Mouse (Mus musculus) embryonic facial prominence, embryonic 14.5 days (tissue): ENCODE measurements around the gene Csk. TPM values are rescaled to one million over a fixed set of nuclear protein-coding genes. Genes with fewer than 3 reads are reported as not detected.

Experiments used
- ATAC-seq: fragments of 200-750 bp; cut with Nextera tagmentation; 2 replicates; pipeline ENCODE4 v1.8.0; 2017; ENCODE audit warnings: low read depth, moderate number of reproducible peaks, moderate TSS enrichment
- DNase-seq: peaks from one replicate; pipeline ENCODE4 v3.0.0-alpha.2; 2015; ENCODE audit warnings: low spot score
- H3K27ac ChIP-seq: fragments of 300-500 bp; sonication (generic); replicated peaks from 2 replicates; pipeline ENCODE4 v1.5.1; 2014; ENCODE audit warnings: low read depth, mild to moderate bottlenecking, low read length, moderate library complexity
- H3K27me3 ChIP-seq: fragments of 300-500 bp; sonication (generic); replicated peaks from 2 replicates; pipeline ENCODE4 v1.6.1; 2014; ENCODE audit warnings: low read length; ENCODE audit not compliant: control insufficient read depth, insufficient read depth
- H3K36me3 ChIP-seq: fragments of 300-500 bp; sonication (generic); 2 replicates; pipeline ENCODE4 v1.6.1; 2014; ENCODE audit warnings: low read length, mixed read lengths; ENCODE audit not compliant: control insufficient read depth, insufficient read depth
- H3K4me1 ChIP-seq: fragments of 300-500 bp; sonication (generic); 2 replicates; pipeline ENCODE4 v1.6.1; 2014; ENCODE audit warnings: antibody characterized with exemption, low read length; ENCODE audit not compliant: control insufficient read depth, insufficient read depth
- H3K4me2 ChIP-seq: fragments of 300-500 bp; sonication (generic); 2 replicates; pipeline ENCODE4 v1.6.1; 2014; ENCODE audit warnings: low read depth, mild to moderate bottlenecking, low read length, moderate library complexity, mixed read lengths
- H3K4me3 ChIP-seq: fragments of 300-500 bp; sonication (generic); 2 replicates; pipeline ENCODE4 v1.5.1; 2014; ENCODE audit warnings: low read depth, mild to moderate bottlenecking, low read length
- H3K9ac ChIP-seq: fragments of 300-500 bp; sonication (generic); 2 replicates; pipeline ENCODE4 v1.6.1; 2014; ENCODE audit warnings: low read depth, mild to moderate bottlenecking, low read length, moderate library complexity, mixed read lengths
- H3K9me3 ChIP-seq: fragments of 300-500 bp; sonication (generic); 2 replicates; pipeline ENCODE4 v1.6.1; 2016; ENCODE audit warnings: low read length; ENCODE audit not compliant: control insufficient read depth
- whole genome bisulfite sequencing: fragments of 180-500 bp; shearing (Covaris S2); extraction: QIAGEN DNeasy Blood & Tissue Kit; methylation state at CpG from one replicate; pipeline ENCODE4 v1.1.7; 2014; 5-methylcytosine and 5-hydroxymethylcytosine counted together
- polyA plus RNA-seq: library from polyadenylated mRNA; unstranded; fragments of >200 nt; fragmentation: Nextera tagmentation; extraction: Ambion mirVana; gene quantifications from 2 replicates; pipeline ENCODE4 v1.2.1, GENCODE M21; 2014

The Csk gene
- polyA plus RNA-seq, 1 experiment from 2014 or later, result 26.6 TPM

GRCm38 (mm10) chr9:57686011-57686410 is 32.6 kb upstream of the Csk start:
- no peak for DNase-seq
- H3K4me3 ChIP-seq, result no peak overlapping the region
- WGBS, result 92% methylated on average over 5 of the region's 5 CpGs
- H3K27me3 ChIP-seq, result no peaks in the 10 kb centered on the region
- no peak for ATAC-seq
- no peak overlapping the region for H3K4me2 ChIP-seq
- no peaks in the 10 kb centered on the region for H3K4me1 ChIP-seq
- no peaks in the 10 kb centered on the region for H3K9me3 ChIP-seq
- H3K36me3 ChIP-seq, result no peaks in the 10 kb centered on the region
- no peak overlapping the region for H3K27ac ChIP-seq
- H3K9ac ChIP-seq, result no peak overlapping the region

GRCm38 (mm10) chr9:57683520-57683919 is 30.1 kb upstream of the Csk start, which contains the start of gene Cyp1a2:
Cyp1a2 (minus strand) TSS chr9:57683703.
- WGBS, result 68% methylated on average over 5 of the region's 5 CpGs
- H3K9ac ChIP-seq, result no peak within 1 kb of the TSS
- no peak within 1 kb of the TSS for H3K4me2 ChIP-seq
- DNase-seq (no peak), ATAC-seq (no peak)
- no peak within 1 kb of the TSS for H3K4me3 ChIP-seq
- no peaks in the 10 kb centered on the region for H3K27me3 ChIP-seq
- no peaks in the 10 kb centered on the region for H3K9me3 ChIP-seq
- no peaks in the 10 kb centered on the region for H3K4me1 ChIP-seq
- H3K27ac ChIP-seq, result no peak within 1 kb of the TSS
- no peaks in the 10 kb centered on the region for H3K36me3 ChIP-seq

GRCm38 (mm10) chr9:57681411-57681810 is 28.0 kb upstream of the Csk start:
- Histone ChIP-seq H3K9me3 (no peaks in the 10 kb centered on the region), H3K4me3 (no peak overlapping the region), H3K27ac (no peak overlapping the region), H3K4me2 (no peak overlapping the region), H3K9ac (no peak overlapping the region), H3K4me1 (no peaks in the 10 kb centered on the region), H3K27me3 (no peaks in the 10 kb centered on the region), H3K36me3 (no peaks in the 10 kb centered on the region)
- no peak for ATAC-seq
- no peak for DNase-seq
- WGBS, result 81% methylated on average over 10 of the region's 10 CpGs

- Histone ChIP-seq H3K9me3 (no peaks in the 10 kb centered on the region), H3K4me3 (no peak overlapping the region), H3K27me3 (no peaks in the 10 kb centered on the region), H3K36me3 (no peaks in the 10 kb centered on the region), H3K4me1 (no peaks in the 10 kb centered on the region), H3K9ac (no peak overlapping the region), H3K4me2 (no peak overlapping the region), H3K27ac (no peak overlapping the region)
- DNase-seq, result no peak
- ATAC-seq, result no peak
- WGBS, result 68% methylated on average over 5 of the region's 5 CpGs
These were observed 18.1 kb upstream of the Csk start for GRCm38 (mm10) chr9:57671500-57671899.

- 91% methylated on average over 4 of the region's 4 CpGs for WGBS
- H3K27me3 ChIP-seq, result no peaks in the 10 kb centered on the region
These were observed 17.6 kb upstream of the Csk start for GRCm38 (mm10) chr9:57671037-57671436.

GRCm38 (mm10) chr9:57669566-57669965 is 16.1 kb upstream of the Csk start:
- WGBS, result 76% methylated on average over 3 of the region's 3 CpGs

More at GRCm38 (mm10) chr9:57671037-57671436, 17.6 kb upstream of the Csk start:
- ATAC-seq, result no peak
- Histone ChIP-seq H3K9ac (no peak overlapping the region), H3K27ac (no peak overlapping the region), H3K4me2 (no peak overlapping the region), H3K36me3 (no peaks in the 10 kb centered on the region), H3K9me3 (no peaks in the 10 kb centered on the region), H3K4me3 (no peak overlapping the region), H3K4me1 (no peaks in the 10 kb centered on the region)
- DNase-seq, result no peak

GRCm38 (mm10) chr9:57668277-57668676 is 14.8 kb upstream of the Csk start:
- DNase-seq (no peak), ATAC-seq (no peak)
- no peaks in the 10 kb centered on the region for H3K36me3 ChIP-seq
- H3K4me3 ChIP-seq, result no peak overlapping the region
- H3K4me2 ChIP-seq, result no peak overlapping the region
- H3K9ac ChIP-seq, result no peak overlapping the region
- H3K9me3 ChIP-seq, result no peaks in the 10 kb centered on the region
- WGBS, result 24% methylated on average over 1 of the region's 1 CpGs
- no peaks in the 10 kb centered on the region for H3K4me1 ChIP-seq
- H3K27ac ChIP-seq, result no peak overlapping the region
- H3K27me3 ChIP-seq, result no peaks in the 10 kb centered on the region

More at GRCm38 (mm10) chr9:57669566-57669965, 16.1 kb upstream of the Csk start:
- H3K4me3 ChIP-seq, result no peak overlapping the region
- DNase-seq (no peak), ATAC-seq (no peak)
- H3K9me3 ChIP-seq, result no peaks in the 10 kb centered on the region
- no peaks in the 10 kb centered on the region for H3K27me3 ChIP-seq
- H3K36me3 ChIP-seq, result no peaks in the 10 kb centered on the region
- H3K9ac ChIP-seq, result no peak overlapping the region
- H3K27ac ChIP-seq, result no peak overlapping the region
- no peaks in the 10 kb centered on the region for H3K4me1 ChIP-seq
- H3K4me2 ChIP-seq, result no peak overlapping the region

GRCm38 (mm10) chr9:57667817-57668216 is 14.4 kb upstream of the Csk start:
- no peak overlapping the region for H3K27ac ChIP-seq
- ATAC-seq, result no peak
- WGBS, result 57% methylated on average over 11 of the region's 11 CpGs

GRCm38 (mm10) chr9:57667136-57667535 is 13.7 kb upstream of the Csk start:
- Histone ChIP-seq H3K4me3 (no peak overlapping the region), H3K9me3 (no peaks in the 10 kb centered on the region), H3K27ac (no peak overlapping the region), H3K4me2 (no peak overlapping the region), H3K27me3 (no peaks in the 10 kb centered on the region), H3K4me1 (no peaks in the 10 kb centered on the region), H3K36me3 (no peaks in the 10 kb centered on the region), H3K9ac (no peak overlapping the region)
- whole genome bisulfite sequencing, result 64% methylated on average over 3 of the region's 3 CpGs
- ATAC-seq (no peak), DNase-seq (no peak)

More at GRCm38 (mm10) chr9:57667817-57668216, 14.4 kb upstream of the Csk start:
- no peak overlapping the region for H3K4me2 ChIP-seq
- H3K27me3 ChIP-seq, result no peaks in the 10 kb centered on the region
- no peak overlapping the region for H3K9ac ChIP-seq
- no peaks in the 10 kb centered on the region for H3K36me3 ChIP-seq
- no peaks in the 10 kb centered on the region for H3K9me3 ChIP-seq
- no peak for DNase-seq
- no peaks in the 10 kb centered on the region for H3K4me1 ChIP-seq
- no peak overlapping the region for H3K4me3 ChIP-seq
